Mouse (Mus musculus): ENCODE results near the gene Map3k5. TPM values are rescaled to one million over a fixed set of nuclear protein-coding genes. Genes with fewer than 3 reads are reported as not detected.

Map3k5 gene
- polyA plus RNA-seq, 1 experiment from 2014 or later, result 4.0 TPM

- WGBS, result 91% methylated on average over 5 of the region's 5 CpGs
- Histone ChIP-seq H3K4me2 (replicated peaks; ENCODE audit: low read depth, low read length) (no peak overlapping the region), H3K27me3 (ENCODE audit: control insufficient read depth, insufficient read depth, low read length) (no peaks in the 10 kb centered on the region), H3K36me3 (ENCODE audit: control insufficient read depth, insufficient read depth, low read length) (no peaks in the 10 kb centered on the region), H3K9me3 (ENCODE audit: control insufficient read depth, low read length) (no peaks in the 10 kb centered on the region), H3K27ac (ENCODE audit: low read depth, low read length) (no peak overlapping the region), H3K9ac (ENCODE audit: low read depth, low read length) (no peak overlapping the region), H3K4me3 (ENCODE audit: low read length) (no peak overlapping the region), H3K4me1 (ENCODE audit: control insufficient read depth, insufficient read depth, low read length) (0 out of 2 replicates have a peak, but pooled peaks cover 3% of the 10 kb centered on the region)
- no peak for ATAC-seq (ENCODE audit: low FRiP score, low TSS enrichment)
Observed at GRCm38 (mm10) chr10:20159308-20159707, 225.0 kb downstream of the Map3k5 start.

GRCm38 (mm10) chr10:20160914-20161313 lies 226.6 kb downstream of the Map3k5 start:
- H3K4me2 ChIP-seq (replicated peaks; ENCODE audit: low read depth, low read length), result no peak overlapping the region

GRCm38 (mm10) chr10:20164810-20165209 lies 230.5 kb downstream of the Map3k5 start:
- no peak for ATAC-seq (ENCODE audit: low FRiP score, low TSS enrichment)
- Histone ChIP-seq H3K27ac (ENCODE audit: low read depth, low read length) (no peak overlapping the region), H3K4me1 (ENCODE audit: control insufficient read depth, insufficient read depth, low read length) (peaks cover 3% of the 10 kb centered on the region; the same call in 1 of the 2 replicates), H3K4me2 (replicated peaks; ENCODE audit: low read depth, low read length) (no peak overlapping the region), H3K27me3 (ENCODE audit: control insufficient read depth, insufficient read depth, low read length) (no peaks in the 10 kb centered on the region), H3K36me3 (ENCODE audit: control insufficient read depth, insufficient read depth, low read length) (no peaks in the 10 kb centered on the region), H3K4me3 (ENCODE audit: low read length) (no peak overlapping the region), H3K9me3 (ENCODE audit: control insufficient read depth, low read length) (no peaks in the 10 kb centered on the region), H3K9ac (ENCODE audit: low read depth, low read length) (no peak overlapping the region)
- WGBS, result 66% methylated on average over 5 of the region's 5 CpGs

More at GRCm38 (mm10) chr10:20160914-20161313, 226.6 kb downstream of the Map3k5 start:
- Histone ChIP-seq H3K4me3 (ENCODE audit: low read length) (no peak overlapping the region), H3K27me3 (ENCODE audit: control insufficient read depth, insufficient read depth, low read length) (no peaks in the 10 kb centered on the region), H3K27ac (ENCODE audit: low read depth, low read length) (no peak overlapping the region), H3K9ac (ENCODE audit: low read depth, low read length) (no peak overlapping the region), H3K9me3 (ENCODE audit: control insufficient read depth, low read length) (no peaks in the 10 kb centered on the region), H3K4me1 (ENCODE audit: control insufficient read depth, insufficient read depth, low read length) (0 out of 2 replicates have a peak, but pooled peaks cover 3% of the 10 kb centered on the region), H3K36me3 (ENCODE audit: control insufficient read depth, insufficient read depth, low read length) (no peaks in the 10 kb centered on the region)
- peak; percentile 62; the same call in 1 of the 2 replicates for ATAC-seq (ENCODE audit: low FRiP score, low TSS enrichment)
- WGBS, result 45% methylated on average over 8 of the region's 8 CpGs

GRCm38 (mm10) chr10:20166797-20167196 lies 232.5 kb downstream of the Map3k5 start:
- H3K9ac ChIP-seq (ENCODE audit: low read depth, low read length), result no peak overlapping the region
- WGBS, result 80% methylated on average over 11 of the region's 11 CpGs
- no peaks in the 10 kb centered on the region for H3K9me3 ChIP-seq (ENCODE audit: control insufficient read depth, low read length)
- no peak overlapping the region for H3K4me2 ChIP-seq (replicated peaks; ENCODE audit: low read depth, low read length)
- H3K27me3 ChIP-seq (ENCODE audit: control insufficient read depth, insufficient read depth, low read length), result no peaks in the 10 kb centered on the region
- no peaks in the 10 kb centered on the region for H3K36me3 ChIP-seq (ENCODE audit: control insufficient read depth, insufficient read depth, low read length)
- H3K27ac ChIP-seq (ENCODE audit: low read depth, low read length), result no peak overlapping the region
- H3K4me3 ChIP-seq (ENCODE audit: low read length), result no peak overlapping the region
- ATAC-seq (ENCODE audit: low FRiP score, low TSS enrichment), result no peak
- peaks cover 11% of the 10 kb centered on the region; the same call in 1 of the 2 replicates for H3K4me1 ChIP-seq (ENCODE audit: control insufficient read depth, insufficient read depth, low read length)

- ATAC-seq (ENCODE audit: low FRiP score, low TSS enrichment), result no peak
- Histone ChIP-seq H3K4me3 (ENCODE audit: low read length) (no peak overlapping the region), H3K4me2 (replicated peaks; ENCODE audit: low read depth, low read length) (no peak overlapping the region), H3K9ac (ENCODE audit: low read depth, low read length) (no peak overlapping the region), H3K27ac (ENCODE audit: low read depth, low read length) (no peak overlapping the region), H3K9me3 (ENCODE audit: control insufficient read depth, low read length) (no peaks in the 10 kb centered on the region), H3K27me3 (ENCODE audit: control insufficient read depth, insufficient read depth, low read length) (no peaks in the 10 kb centered on the region), H3K36me3 (ENCODE audit: control insufficient read depth, insufficient read depth, low read length) (no peaks in the 10 kb centered on the region), H3K4me1 (ENCODE audit: control insufficient read depth, insufficient read depth, low read length) (peaks cover 11% of the 10 kb centered on the region; the same call in 1 of the 2 replicates)
- WGBS, result 94% methylated on average over 4 of the region's 4 CpGs
Observed at GRCm38 (mm10) chr10:20167467-20167866, 233.2 kb downstream of the Map3k5 start.

- Histone ChIP-seq H3K4me2 (replicated peaks; ENCODE audit: low read depth, low read length) (no peak overlapping the region), H3K27ac (ENCODE audit: low read depth, low read length) (no peak overlapping the region), H3K4me3 (ENCODE audit: low read length) (no peak overlapping the region), H3K36me3 (ENCODE audit: control insufficient read depth, insufficient read depth, low read length) (no peaks in the 10 kb centered on the region), H3K4me1 (ENCODE audit: control insufficient read depth, insufficient read depth, low read length) (peaks cover 11% of the 10 kb centered on the region; the same call in 1 of the 2 replicates), H3K9ac (ENCODE audit: low read depth, low read length) (no peak overlapping the region), H3K9me3 (ENCODE audit: control insufficient read depth, low read length) (no peaks in the 10 kb centered on the region), H3K27me3 (ENCODE audit: control insufficient read depth, insufficient read depth, low read length) (no peaks in the 10 kb centered on the region)
- ATAC-seq (ENCODE audit: low FRiP score, low TSS enrichment), result no peak
- 85% methylated on average over 3 of the region's 3 CpGs for WGBS
Observed at GRCm38 (mm10) chr10:20169182-20169674, 235.0 kb downstream of the Map3k5 start.

- no peaks in the 10 kb centered on the region for H3K27me3 ChIP-seq (ENCODE audit: control insufficient read depth, insufficient read depth, low read length)
- no peak overlapping the region for H3K27ac ChIP-seq (ENCODE audit: low read depth, low read length)
- no peaks in the 10 kb centered on the region for H3K36me3 ChIP-seq (ENCODE audit: control insufficient read depth, insufficient read depth, low read length)
- H3K4me1 ChIP-seq (ENCODE audit: control insufficient read depth, insufficient read depth, low read length), result peaks cover 11% of the 10 kb centered on the region; the same call in 1 of the 2 replicates
- no peak overlapping the region; the same call in 1 of the 2 replicates for H3K9ac ChIP-seq (ENCODE audit: low read depth, low read length)
- no peak overlapping the region; the same call in 1 of the 2 replicates for H3K4me3 ChIP-seq (ENCODE audit: low read length)
- no peaks in the 10 kb centered on the region for H3K9me3 ChIP-seq (ENCODE audit: control insufficient read depth, low read length)
- no peak for ATAC-seq (ENCODE audit: low FRiP score, low TSS enrichment)
- H3K4me2 ChIP-seq (replicated peaks; ENCODE audit: low read depth, low read length), result peak overlapping the region; percentile 37
- 29% methylated on average over 19 of the region's 19 CpGs for WGBS
Observed at GRCm38 (mm10) chr10:20169927-20170604, 235.8 kb downstream of the Map3k5 start.

GRCm38 (mm10) chr10:20170605-20171088 lies 236.4 kb downstream of the Map3k5 start:
- no peaks in the 10 kb centered on the region for H3K9me3 ChIP-seq (ENCODE audit: control insufficient read depth, low read length)
- H3K9ac ChIP-seq (ENCODE audit: low read depth, low read length), result no peak overlapping the region; the same call in 1 of the 2 replicates
- WGBS, result 54% methylated on average over 11 of the region's 11 CpGs
- H3K4me2 ChIP-seq (replicated peaks; ENCODE audit: low read depth, low read length), result peak overlapping the region; percentile 37
- no peak overlapping the region for H3K27ac ChIP-seq (ENCODE audit: low read depth, low read length)
- ATAC-seq (ENCODE audit: low FRiP score, low TSS enrichment), result peak; percentile 98
- H3K36me3 ChIP-seq (ENCODE audit: control insufficient read depth, insufficient read depth, low read length), result no peaks in the 10 kb centered on the region
- no peak overlapping the region for H3K4me3 ChIP-seq (ENCODE audit: low read length)
- peaks cover 11% of the 10 kb centered on the region; the same call in 1 of the 2 replicates for H3K4me1 ChIP-seq (ENCODE audit: control insufficient read depth, insufficient read depth, low read length)
- no peaks in the 10 kb centered on the region for H3K27me3 ChIP-seq (ENCODE audit: control insufficient read depth, insufficient read depth, low read length)

- 45% methylated on average over 12 of the region's 12 CpGs for WGBS
- Histone ChIP-seq H3K27ac (ENCODE audit: low read depth, low read length) (no peak overlapping the region), H3K27me3 (ENCODE audit: control insufficient read depth, insufficient read depth, low read length) (no peaks in the 10 kb centered on the region), H3K36me3 (ENCODE audit: control insufficient read depth, insufficient read depth, low read length) (no peaks in the 10 kb centered on the region), H3K9ac (ENCODE audit: low read depth, low read length) (no peak overlapping the region), H3K4me3 (ENCODE audit: low read length) (no peak overlapping the region), H3K9me3 (ENCODE audit: control insufficient read depth, low read length) (no peaks in the 10 kb centered on the region), H3K4me2 (replicated peaks; ENCODE audit: low read depth, low read length) (peak overlapping the region; percentile 37), H3K4me1 (ENCODE audit: control insufficient read depth, insufficient read depth, low read length) (peaks cover 11% of the 10 kb centered on the region; the same call in 1 of the 2 replicates)
- ATAC-seq (ENCODE audit: low FRiP score, low TSS enrichment), result peak; percentile 40; the same call in 1 of the 2 replicates
Observed at GRCm38 (mm10) chr10:20171209-20171608, 236.9 kb downstream of the Map3k5 start.

Measured in kidney, embryonic 14.5 days (tissue).